Mouse (Mus musculus): ENCODE results near the gene Map9. TPM values are rescaled to one million over a fixed set of nuclear protein-coding genes. Genes with fewer than 3 reads are reported as not detected.
"Not testable (repeated sequence)": the region's sequence is repeated elsewhere in the genome, so short reads cannot be mapped to it uniquely, and the experiment has no call there.

Gene Map9
- polyA plus RNA-seq, 1 experiment from 2014 or later: 0.15 TPM

- 61% methylated on average over 8 of the region's 8 CpGs for WGBS (ENCODE audit: insufficient replicate concordance)
- Histone ChIP-seq H3K4me1 (ENCODE audit: control insufficient read depth, low read depth, low read length) (no peaks in the 10 kb centered on the region), H3K9me3 (replicated peaks; ENCODE audit: control insufficient read depth, low read length) (no peaks in the 10 kb centered on the region), H3K27ac (ENCODE audit: low read length) (no peak overlapping the region), H3K36me3 (ENCODE audit: control insufficient read depth, insufficient read depth) (no peaks in the 10 kb centered on the region), H3K9ac (ENCODE audit: low read depth, low read length) (no peak overlapping the region), H3K4me2 (ENCODE audit: low read depth, low read length) (no peak overlapping the region), H3K4me3 (ENCODE audit: low read depth, low read length) (no peak overlapping the region), H3K27me3 (ENCODE audit: control insufficient read depth, insufficient read depth, low read depth, low read length) (no peaks in the 10 kb centered on the region)
- no peak for ATAC-seq (ENCODE audit: low read depth)
Measured at GRCm38 (mm10) chr3:82385091-82385490, 27.2 kb downstream of the Map9 start.

GRCm38 (mm10) chr3:82405830-82406229, 48.0 kb downstream of the Map9 start:
- no peaks in the 10 kb centered on the region for H3K36me3 ChIP-seq (ENCODE audit: control insufficient read depth, insufficient read depth)

GRCm38 (mm10) chr3:82406336-82406735, 48.5 kb downstream of the Map9 start:
- no peaks in the 10 kb centered on the region for H3K9me3 ChIP-seq (replicated peaks; ENCODE audit: control insufficient read depth, low read length)
- H3K27ac ChIP-seq (ENCODE audit: low read length): no peak overlapping the region
- ATAC-seq (ENCODE audit: low read depth): no peak
- no peak overlapping the region for H3K9ac ChIP-seq (ENCODE audit: low read depth, low read length)
- H3K4me2 ChIP-seq (ENCODE audit: low read depth, low read length): no peak overlapping the region
- WGBS (ENCODE audit: insufficient replicate concordance): 73% methylated on average over 3 of the region's 3 CpGs
- no peak overlapping the region for H3K4me3 ChIP-seq (ENCODE audit: low read depth, low read length)
- no peaks in the 10 kb centered on the region for H3K36me3 ChIP-seq (ENCODE audit: control insufficient read depth, insufficient read depth)
- no peaks in the 10 kb centered on the region for H3K27me3 ChIP-seq (ENCODE audit: control insufficient read depth, insufficient read depth, low read depth, low read length)
- no peaks in the 10 kb centered on the region for H3K4me1 ChIP-seq (ENCODE audit: control insufficient read depth, low read depth, low read length)

More at GRCm38 (mm10) chr3:82405830-82406229, 48.0 kb downstream of the Map9 start:
- Histone ChIP-seq H3K4me2 (ENCODE audit: low read depth, low read length) (no peak overlapping the region), H3K9me3 (replicated peaks; ENCODE audit: control insufficient read depth, low read length) (no peaks in the 10 kb centered on the region), H3K4me3 (ENCODE audit: low read depth, low read length) (no peak overlapping the region), H3K9ac (ENCODE audit: low read depth, low read length) (no peak overlapping the region), H3K27me3 (ENCODE audit: control insufficient read depth, insufficient read depth, low read depth, low read length) (no peaks in the 10 kb centered on the region), H3K27ac (ENCODE audit: low read length) (no peak overlapping the region), H3K4me1 (ENCODE audit: control insufficient read depth, low read depth, low read length) (no peaks in the 10 kb centered on the region)
- ATAC-seq (ENCODE audit: low read depth): no peak
- WGBS (ENCODE audit: insufficient replicate concordance): 68% methylated on average over 6 of the region's 6 CpGs

GRCm38 (mm10) chr3:82407432-82407831, 49.6 kb downstream of the Map9 start:
- no peaks in the 10 kb centered on the region for H3K9me3 ChIP-seq (replicated peaks; ENCODE audit: control insufficient read depth, low read length)
- H3K9ac ChIP-seq (ENCODE audit: low read depth, low read length): no peak overlapping the region
- no peaks in the 10 kb centered on the region for H3K36me3 ChIP-seq (ENCODE audit: control insufficient read depth, insufficient read depth)
- no peak for ATAC-seq (ENCODE audit: low read depth)
- no peak overlapping the region for H3K27ac ChIP-seq (ENCODE audit: low read length)
- no peak overlapping the region for H3K4me2 ChIP-seq (ENCODE audit: low read depth, low read length)
- 32% methylated on average over 2 of the region's 2 CpGs for WGBS (ENCODE audit: insufficient replicate concordance)
- no peak overlapping the region for H3K4me3 ChIP-seq (ENCODE audit: low read depth, low read length)
- H3K27me3 ChIP-seq (ENCODE audit: control insufficient read depth, insufficient read depth, low read depth, low read length): no peaks in the 10 kb centered on the region
- no peaks in the 10 kb centered on the region for H3K4me1 ChIP-seq (ENCODE audit: control insufficient read depth, low read depth, low read length)

DNA sequence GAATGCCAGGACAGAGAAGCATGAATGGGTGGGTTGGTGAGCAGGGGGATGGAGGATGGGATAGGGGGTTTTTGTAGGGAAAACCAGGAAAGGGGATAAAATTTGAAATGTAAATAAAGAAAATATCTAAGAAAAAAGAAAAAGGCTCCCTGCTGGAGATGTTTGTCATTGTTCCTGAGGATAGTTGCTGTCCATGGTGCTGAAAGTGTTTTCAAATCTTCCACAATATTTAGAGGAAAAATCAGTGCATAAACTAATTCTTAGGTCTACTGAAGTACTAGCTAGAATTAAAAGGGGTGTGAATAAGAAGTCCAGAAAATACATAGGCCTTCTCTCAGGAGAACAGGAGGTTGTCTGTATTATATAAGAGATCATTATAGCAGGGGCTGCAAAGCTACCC, 54.6 kb downstream of the Map9 start:
- H3K9ac ChIP-seq (ENCODE audit: low read depth, low read length): no peak overlapping the region
- H3K4me1 ChIP-seq (ENCODE audit: control insufficient read depth, low read depth, low read length): no peaks in the 10 kb centered on the region
- no peak overlapping the region for H3K27ac ChIP-seq (ENCODE audit: low read length)
- H3K36me3 ChIP-seq (ENCODE audit: control insufficient read depth, insufficient read depth): no peaks in the 10 kb centered on the region
- H3K4me3 ChIP-seq (ENCODE audit: low read depth, low read length): no peak overlapping the region
- H3K9me3 ChIP-seq (replicated peaks; ENCODE audit: control insufficient read depth, low read length): no peaks in the 10 kb centered on the region
- H3K4me2 ChIP-seq (ENCODE audit: low read depth, low read length): no peak overlapping the region
- no peaks in the 10 kb centered on the region for H3K27me3 ChIP-seq (ENCODE audit: control insufficient read depth, insufficient read depth, low read depth, low read length)
- no peak for ATAC-seq (ENCODE audit: low read depth)

GRCm38 (mm10) chr3:82417958-82418357, 60.1 kb downstream of the Map9 start:
- Histone ChIP-seq H3K36me3 (ENCODE audit: control insufficient read depth, insufficient read depth) (no peaks in the 10 kb centered on the region), H3K9me3 (replicated peaks; ENCODE audit: control insufficient read depth, low read length) (no peaks in the 10 kb centered on the region), H3K4me1 (ENCODE audit: control insufficient read depth, low read depth, low read length) (no peaks in the 10 kb centered on the region), H3K9ac (ENCODE audit: low read depth, low read length) (no peak overlapping the region), H3K27ac (ENCODE audit: low read length) (no peak overlapping the region), H3K4me3 (ENCODE audit: low read depth, low read length) (no peak overlapping the region), H3K27me3 (ENCODE audit: control insufficient read depth, insufficient read depth, low read depth, low read length) (no peaks in the 10 kb centered on the region), H3K4me2 (ENCODE audit: low read depth, low read length) (no peak overlapping the region)
- ATAC-seq (ENCODE audit: low read depth): no peak
- 69% methylated on average over 3 of the region's 3 CpGs for WGBS (ENCODE audit: insufficient replicate concordance)

- H3K9me3 ChIP-seq (replicated peaks; ENCODE audit: control insufficient read depth, low read length): no peaks in the 10 kb centered on the region
- no peak overlapping the region for H3K4me3 ChIP-seq (ENCODE audit: low read depth, low read length)
- H3K27me3 ChIP-seq (ENCODE audit: control insufficient read depth, insufficient read depth, low read depth, low read length): no peaks in the 10 kb centered on the region
- no peak overlapping the region for H3K9ac ChIP-seq (ENCODE audit: low read depth, low read length)
- no peaks in the 10 kb centered on the region for H3K4me1 ChIP-seq (ENCODE audit: control insufficient read depth, low read depth, low read length)
- ATAC-seq (ENCODE audit: low read depth): no peak
- WGBS (ENCODE audit: insufficient replicate concordance): 71% methylated on average over 8 of the region's 8 CpGs
- H3K36me3 ChIP-seq (ENCODE audit: control insufficient read depth, insufficient read depth): no peaks in the 10 kb centered on the region
- H3K27ac ChIP-seq (ENCODE audit: low read length): no peak overlapping the region
- H3K4me2 ChIP-seq (ENCODE audit: low read depth, low read length): no peak overlapping the region
Measured at GRCm38 (mm10) chr3:82435351-82435750, 77.5 kb downstream of the Map9 start.

DNA sequence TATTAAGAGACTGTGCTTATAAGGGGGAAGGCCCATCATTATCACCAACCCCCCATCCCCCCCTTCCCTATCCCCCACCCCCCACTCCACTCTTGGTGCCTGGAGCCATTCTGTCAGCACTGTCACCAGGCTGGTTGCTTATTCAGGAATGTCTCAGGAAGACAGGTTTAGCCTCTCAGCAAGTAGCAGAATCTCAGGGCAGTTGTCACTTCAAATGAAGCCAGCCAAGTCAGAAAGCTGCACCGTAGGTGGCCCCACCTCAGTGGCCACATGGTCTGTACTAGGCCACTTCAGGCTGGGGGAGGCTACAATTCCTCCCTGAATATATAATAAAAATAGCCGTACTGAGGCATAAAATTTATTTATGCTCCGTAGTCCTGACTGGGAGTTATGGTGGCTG, 83.1 kb downstream of the Map9 start:
- no peak for ATAC-seq (ENCODE audit: low read depth)
- Histone ChIP-seq H3K9ac (ENCODE audit: low read depth, low read length) (no peak overlapping the region), H3K4me1 (ENCODE audit: control insufficient read depth, low read depth, low read length) (no peaks in the 10 kb centered on the region), H3K4me2 (ENCODE audit: low read depth, low read length) (no peak overlapping the region), H3K9me3 (replicated peaks; ENCODE audit: control insufficient read depth, low read length) (no peaks in the 10 kb centered on the region), H3K4me3 (ENCODE audit: low read depth, low read length) (no peak overlapping the region), H3K36me3 (ENCODE audit: control insufficient read depth, insufficient read depth) (no peaks in the 10 kb centered on the region), H3K27me3 (ENCODE audit: control insufficient read depth, insufficient read depth, low read depth, low read length) (no peaks in the 10 kb centered on the region), H3K27ac (ENCODE audit: low read length) (no peak overlapping the region)
- 37% methylated on average over 3 of the region's 3 CpGs for WGBS (ENCODE audit: insufficient replicate concordance)

- H3K4me1 ChIP-seq (ENCODE audit: control insufficient read depth, low read depth, low read length); H3K36me3 ChIP-seq (ENCODE audit: control insufficient read depth, insufficient read depth); H3K9me3 ChIP-seq (replicated peaks; ENCODE audit: control insufficient read depth, low read length); H3K9ac ChIP-seq (ENCODE audit: low read depth, low read length); H3K4me3 ChIP-seq (ENCODE audit: low read depth, low read length); H3K27me3 ChIP-seq (ENCODE audit: control insufficient read depth, insufficient read depth, low read depth, low read length); ATAC-seq (ENCODE audit: low read depth); H3K27ac ChIP-seq (ENCODE audit: low read length); H3K4me2 ChIP-seq (ENCODE audit: low read depth, low read length): not testable (repeated sequence)
Measured at GRCm38 (mm10) chr3:82441601-82442000, 83.8 kb downstream of the Map9 start.

All from liver, embryonic 16.5 days (tissue).